Mouse (Mus musculus): ENCODE measurements around the gene Camta1.
A peak's percentile ranks its signal among the peaks of the same experiment; 100 is the strongest.
"Not testable (repeated sequence)": the region's sequence is repeated elsewhere in the genome, so short reads cannot be mapped to it uniquely, and the experiment has no call there.

The Camta1 gene

GRCm38 (mm10) chr4:150933503-150933902 is 928.2 kb downstream of the Camta1 start:
- no peak for ATAC-seq (ENCODE audit: low TSS enrichment)

- no peak for ATAC-seq (ENCODE audit: low TSS enrichment)
Observed at GRCm38 (mm10) chr4:150927789-150928188, 933.9 kb downstream of the Camta1 start.

GRCm38 (mm10) chr4:150926924-150927705 is 934.6 kb downstream of the Camta1 start:
- no peak for ATAC-seq (ENCODE audit: low TSS enrichment)

GRCm38 (mm10) chr4:150925923-150926322 is 935.8 kb downstream of the Camta1 start:
- no peak for ATAC-seq (ENCODE audit: low TSS enrichment)

- ATAC-seq (ENCODE audit: low TSS enrichment): no peak
Observed at GRCm38 (mm10) chr4:150924936-150925335, 936.7 kb downstream of the Camta1 start.

GRCm38 (mm10) chr4:150924308-150924707 is 937.4 kb downstream of the Camta1 start:
- no peak for ATAC-seq (ENCODE audit: low TSS enrichment)

- no peak for ATAC-seq (ENCODE audit: low TSS enrichment)
Observed at GRCm38 (mm10) chr4:150921206-150921605, 940.5 kb downstream of the Camta1 start.

GRCm38 (mm10) chr4:150917336-150918027 is 944.2 kb downstream of the Camta1 start:
- ATAC-seq (ENCODE audit: low TSS enrichment): no peak

GRCm38 (mm10) chr4:150915181-150915906 is 946.3 kb downstream of the Camta1 start:
- ATAC-seq (ENCODE audit: low TSS enrichment): peak; percentile 51; the same call in 1 of the 2 replicates

- peak; percentile 73 for ATAC-seq (ENCODE audit: low TSS enrichment)
Observed at GRCm38 (mm10) chr4:150914290-150914733, 947.4 kb downstream of the Camta1 start, which contains the start of the genes Park7 and Tnfrsf9. Gene Park7, minus strand, starts transcription at chr4:150914437. Gene Tnfrsf9, plus strand, starts transcription at chr4:150914562.

- ATAC-seq (ENCODE audit: low TSS enrichment): no peak
Observed at GRCm38 (mm10) chr4:150913743-150914142, 947.9 kb downstream of the Camta1 start.

- no peak for ATAC-seq (ENCODE audit: low TSS enrichment)
Observed at GRCm38 (mm10) chr4:150910164-150910951, 951.3 kb downstream of the Camta1 start.

GRCm38 (mm10) chr4:150909451-150910156 is 952.1 kb downstream of the Camta1 start:
- ATAC-seq (ENCODE audit: low TSS enrichment): peak; percentile 85

- ATAC-seq (ENCODE audit: low TSS enrichment): not testable (repeated sequence)
Observed at GRCm38 (mm10) chr4:150908512-150908911, 953.2 kb downstream of the Camta1 start.

GRCm38 (mm10) chr4:150907099-150907498 is 954.6 kb downstream of the Camta1 start:
- no peak for ATAC-seq (ENCODE audit: low TSS enrichment)

- ATAC-seq (ENCODE audit: low TSS enrichment): no peak
Observed at GRCm38 (mm10) chr4:150903091-150903742, 958.5 kb downstream of the Camta1 start.

GRCm38 (mm10) chr4:150902062-150902461 is 959.6 kb downstream of the Camta1 start:
- peak; percentile 18; the same call in 1 of the 2 replicates for ATAC-seq (ENCODE audit: low TSS enrichment)

GRCm38 (mm10) chr4:150901651-150902050 is 960.0 kb downstream of the Camta1 start:
- peak; percentile 51; the same call in 1 of the 2 replicates for ATAC-seq (ENCODE audit: low TSS enrichment)

GRCm38 (mm10) chr4:150900486-150900885 is 961.2 kb downstream of the Camta1 start:
- no peak for ATAC-seq (ENCODE audit: low TSS enrichment)

Measured in frontal cortex, adult (tissue).